Mouse (Mus musculus) forebrain, postnatal 0 days (tissue): ENCODE results near the gene Abi3bp. TPM values are rescaled to one million over a fixed set of nuclear protein-coding genes. Genes with fewer than 3 reads are reported as not detected.

Experiments used
- ATAC-seq: fragments of 200-750 bp; cut with Nextera tagmentation; 2 replicates; pipeline ENCODE4 v1.8.0; 2017; ENCODE audit warnings: mild to moderate bottlenecking, moderate library complexity
- DNase-seq: peaks from one replicate; pipeline ENCODE4 v3.0.0-alpha.2; 2015
- H3K27ac ChIP-seq: fragments of 300-500 bp; sonication (generic); 2 replicates; pipeline ENCODE4 v1.5.1; 2014; ENCODE audit warnings: low read depth, mild to moderate bottlenecking, antibody characterized with exemption, low read length, moderate library complexity, mixed read lengths
- H3K27me3 ChIP-seq: fragments of 300-500 bp; sonication (generic); 2 replicates; pipeline ENCODE4 v1.6.1; 2014; ENCODE audit warnings: mild to moderate bottlenecking, low read length, mixed read lengths; ENCODE audit not compliant: insufficient read depth
- H3K36me3 ChIP-seq: fragments of 300-500 bp; sonication (generic); 2 replicates; pipeline ENCODE4 v1.6.1; 2014; ENCODE audit warnings: mild to moderate bottlenecking, moderate library complexity; ENCODE audit not compliant: insufficient read depth
- H3K4me1 ChIP-seq: fragments of 300-500 bp; sonication (generic); 2 replicates; pipeline ENCODE4 v1.6.1; 2014; ENCODE audit warnings: antibody characterized with exemption; ENCODE audit not compliant: insufficient read depth
- H3K4me2 ChIP-seq: fragments of 300-500 bp; sonication (generic); 2 replicates; pipeline ENCODE4 v1.6.1; 2014; ENCODE audit warnings: low read depth, mild to moderate bottlenecking, moderate library complexity
- H3K4me3 ChIP-seq: fragments of 300-500 bp; sonication (generic); 2 replicates; pipeline ENCODE4 v1.5.1; 2014; ENCODE audit warnings: low read depth, low read length, mixed read lengths
- H3K9ac ChIP-seq: fragments of 300-500 bp; sonication (generic); 2 replicates; pipeline ENCODE4 v1.6.1; 2014; ENCODE audit warnings: mild to moderate bottlenecking
- H3K9me3 ChIP-seq: fragments of 300-500 bp; sonication (generic); 2 replicates; pipeline ENCODE4 v1.6.1; 2016; ENCODE audit warnings: low read length
- CTCF ChIP-seq: sonication (generic); IDR thresholded peaks from 2 replicates; pipeline ENCODE4 v1.5.1; 2016; ENCODE audit warnings: antibody characterized with exemption, control low read depth, low read depth
- WGBS: fragments of 180-500 bp; shearing (Covaris S2); extraction: QIAGEN DNeasy Blood & Tissue Kit; methylation state at CpG from one replicate; pipeline ENCODE4 v1.1.7; 2014; 5-methylcytosine and 5-hydroxymethylcytosine counted together
- polyA plus RNA-seq: library from polyadenylated mRNA; unstranded; fragments of >200 nt; fragmentation: Nextera tagmentation; extraction: Ambion mirVana; gene quantifications from 2 replicates; pipeline ENCODE4 v1.2.1, GENCODE M21; 2015
- total RNA-seq: library from RNA; depleted of rRNA; stranded (reverse); fragments of >200 nt; gene quantifications from 2 replicates; pipeline ENCODE4 v1.2.3, GENCODE M21; 2014

Gene Abi3bp
- total and polyA plus RNA-seq, 2 experiments from 2014 or later: 0.64 to 1.2 TPM

DNA sequence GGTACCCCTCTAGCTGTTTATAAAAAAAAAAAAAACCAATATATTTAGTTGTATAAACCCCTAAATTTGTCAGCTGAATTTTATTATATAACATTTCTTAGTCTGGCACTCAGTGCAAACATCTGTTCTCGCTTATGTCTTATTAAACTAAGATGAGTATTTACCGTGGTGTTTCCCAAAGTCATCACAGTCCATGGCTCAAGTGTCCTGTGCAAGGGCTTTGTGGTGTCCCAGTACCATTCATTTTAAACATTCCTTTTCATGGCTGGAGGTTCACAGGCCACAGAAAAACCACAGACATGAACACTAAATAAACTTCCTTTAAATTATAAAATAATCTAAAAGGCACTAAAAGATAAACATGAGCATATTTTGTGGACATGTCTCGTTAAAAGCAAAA lies 13.2 kb downstream of the Abi3bp start:
- Histone ChIP-seq H3K27ac (no peak overlapping the region), H3K4me3 (no peak overlapping the region), H3K36me3 (no peaks in the 10 kb centered on the region), H3K9me3 (no peaks in the 10 kb centered on the region), H3K27me3 (no peaks in the 10 kb centered on the region), H3K9ac (no peak overlapping the region), H3K4me1 (no peaks in the 10 kb centered on the region; the same call in 1 of the 2 replicates), H3K4me2 (no peak overlapping the region)
- TF ChIP-seq CTCF: no peak
- 80% methylated on average over 3 of the region's 3 CpGs for WGBS
- no peak for ATAC-seq
- DNase-seq: no peak

DNA sequence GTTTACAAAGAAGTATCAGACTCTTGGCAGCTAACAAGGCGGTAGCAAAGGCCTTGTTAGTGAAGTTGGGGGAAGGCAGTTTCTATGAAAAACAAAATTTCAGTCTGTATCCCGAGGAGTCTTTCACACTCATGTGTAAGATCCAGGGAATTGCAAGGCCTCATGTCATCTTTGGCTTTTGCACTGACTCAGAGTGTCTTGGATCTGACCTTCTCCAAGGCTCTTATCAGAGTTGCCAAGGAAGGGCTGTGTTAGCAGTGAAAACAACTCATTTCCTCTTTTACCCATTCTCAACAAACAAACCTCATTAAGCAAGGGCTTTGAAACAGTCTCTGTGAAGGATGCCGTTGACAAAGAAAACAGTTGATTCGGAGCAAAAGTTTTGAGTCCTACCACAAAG lies 17.6 kb downstream of the Abi3bp start:
- H3K4me3 ChIP-seq: no peak overlapping the region
- H3K27me3 ChIP-seq: no peaks in the 10 kb centered on the region
- no peaks in the 10 kb centered on the region for H3K9me3 ChIP-seq
- 66% methylated on average over 4 of the region's 4 CpGs for WGBS
- ATAC-seq (no peak), DNase-seq (no peak)
- H3K4me1 ChIP-seq: no peaks in the 10 kb centered on the region
- no peak for TF ChIP-seq CTCF
- no peaks in the 10 kb centered on the region for H3K36me3 ChIP-seq
- no peak overlapping the region for H3K4me2 ChIP-seq
- H3K9ac ChIP-seq: no peak overlapping the region
- H3K27ac ChIP-seq: no peak overlapping the region

DNA sequence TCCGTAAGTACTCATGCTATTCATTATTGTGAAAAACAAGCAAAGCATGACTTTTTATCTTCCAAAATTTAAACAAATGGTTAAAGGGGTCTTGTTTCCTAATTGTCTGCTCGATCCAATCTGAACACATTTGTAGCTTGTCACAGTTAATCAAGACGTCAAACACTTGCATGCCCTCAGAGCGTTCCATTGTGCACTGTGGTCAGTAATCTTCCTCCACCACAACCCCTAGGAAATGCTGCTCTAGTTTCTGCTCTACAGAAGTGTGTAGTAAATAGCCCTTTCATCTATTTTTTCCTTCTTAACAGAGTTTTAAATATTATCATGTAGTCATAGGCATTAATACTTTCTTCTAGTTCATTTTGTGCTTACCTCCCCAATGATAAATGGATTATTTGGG lies 19.1 kb downstream of the Abi3bp start:
- H3K36me3 ChIP-seq: no peaks in the 10 kb centered on the region
- H3K4me3 ChIP-seq: no peak overlapping the region
- no peak for TF ChIP-seq CTCF
- DNase-seq: no peak
- no peak overlapping the region for H3K9ac ChIP-seq
- 72% methylated on average over 4 of the region's 4 CpGs for WGBS
- no peaks in the 10 kb centered on the region for H3K9me3 ChIP-seq
- H3K4me2 ChIP-seq: no peak overlapping the region
- H3K27me3 ChIP-seq: no peaks in the 10 kb centered on the region
- no peak overlapping the region for H3K27ac ChIP-seq
- no peaks in the 10 kb centered on the region for H3K4me1 ChIP-seq
- no peak for ATAC-seq

DNA sequence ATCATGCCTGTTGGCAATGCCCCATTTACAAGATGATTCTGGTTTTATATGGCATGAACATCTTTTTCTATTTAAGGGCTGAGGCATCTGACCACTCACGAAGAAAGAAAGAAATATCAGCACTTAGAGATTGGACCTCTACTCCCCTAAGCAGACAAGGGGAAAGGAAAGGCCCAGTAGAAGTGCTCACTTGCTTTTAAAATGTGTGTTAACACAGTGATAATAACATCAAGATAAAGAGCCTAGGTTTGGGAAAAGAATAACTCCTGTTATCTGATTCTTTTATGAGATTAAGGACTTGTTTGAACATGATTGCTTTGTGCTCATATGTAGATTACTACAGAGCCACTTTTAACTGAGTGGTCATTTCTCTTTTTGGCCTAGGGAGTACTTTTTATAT lies 21.0 kb downstream of the Abi3bp start:
- H3K36me3 ChIP-seq: no peaks in the 10 kb centered on the region
- no peak overlapping the region for H3K4me2 ChIP-seq
- 81% methylated on average over 1 of the region's 1 CpGs for WGBS
- no peak overlapping the region for H3K9ac ChIP-seq
- TF ChIP-seq CTCF: no peak
- H3K4me1 ChIP-seq: no peaks in the 10 kb centered on the region
- no peak overlapping the region for H3K4me3 ChIP-seq
- H3K27me3 ChIP-seq: no peaks in the 10 kb centered on the region
- H3K27ac ChIP-seq: no peak overlapping the region
- DNase-seq: no peak
- H3K9me3 ChIP-seq: no peaks in the 10 kb centered on the region
- ATAC-seq: no peak

DNA sequence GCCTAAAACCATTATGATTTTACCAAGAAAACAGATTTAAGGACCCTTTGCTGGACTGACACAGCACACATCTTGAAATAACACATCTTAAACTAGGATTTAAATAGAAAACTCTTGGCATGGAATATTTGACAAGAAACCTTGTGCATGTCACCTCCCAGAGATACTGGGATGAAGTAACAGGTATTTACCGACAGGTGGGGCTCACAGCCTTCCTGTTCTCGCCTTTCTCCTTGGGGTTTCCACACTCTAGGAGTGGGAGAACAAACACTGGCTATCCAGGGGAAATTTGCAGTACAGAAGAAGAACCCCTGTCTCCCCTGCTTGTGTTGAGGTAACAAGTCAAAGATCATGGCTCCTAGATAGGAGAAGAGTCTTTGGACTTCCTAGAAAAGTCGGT lies 22.8 kb downstream of the Abi3bp start:
- no peak overlapping the region for H3K9ac ChIP-seq
- no peak overlapping the region for H3K27ac ChIP-seq
- WGBS: 44% methylated on average over 3 of the region's 3 CpGs
- no peaks in the 10 kb centered on the region for H3K27me3 ChIP-seq
- no peak overlapping the region for H3K4me2 ChIP-seq
- no peak overlapping the region for H3K4me3 ChIP-seq
- ATAC-seq (no peak), DNase-seq (no peak)
- no peaks in the 10 kb centered on the region for H3K36me3 ChIP-seq
- no peak for TF ChIP-seq CTCF
- no peaks in the 10 kb centered on the region for H3K4me1 ChIP-seq
- no peaks in the 10 kb centered on the region for H3K9me3 ChIP-seq

DNA sequence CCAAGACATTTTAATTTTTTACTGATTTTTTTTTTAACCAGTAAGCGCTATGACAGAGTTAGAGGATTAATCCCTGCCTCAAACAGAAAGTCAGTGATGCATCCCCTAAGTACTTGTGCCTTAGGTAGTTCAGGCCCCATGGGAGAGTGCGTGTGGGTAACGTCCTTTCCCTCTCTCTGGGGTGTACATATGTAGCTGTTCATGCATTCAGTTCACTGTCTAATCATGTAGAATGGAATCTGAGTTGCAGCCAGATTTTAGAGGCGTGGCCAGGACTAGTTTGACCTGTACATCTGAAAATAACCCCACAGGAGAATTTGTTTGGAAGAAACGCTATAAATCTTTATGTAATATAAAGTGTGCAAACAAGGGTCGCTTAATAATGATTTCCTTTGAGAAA lies 23.4 kb downstream of the Abi3bp start:
- TF ChIP-seq CTCF: no peak
- H3K36me3 ChIP-seq: no peaks in the 10 kb centered on the region
- DNase-seq: no peak
- H3K4me2 ChIP-seq: no peak overlapping the region
- 76% methylated on average over 6 of the region's 6 CpGs for WGBS
- H3K9me3 ChIP-seq: no peaks in the 10 kb centered on the region
- no peaks in the 10 kb centered on the region for H3K4me1 ChIP-seq
- no peak overlapping the region for H3K27ac ChIP-seq
- no peak for ATAC-seq
- no peak overlapping the region for H3K4me3 ChIP-seq
- no peak overlapping the region for H3K9ac ChIP-seq
- H3K27me3 ChIP-seq: no peaks in the 10 kb centered on the region

DNA sequence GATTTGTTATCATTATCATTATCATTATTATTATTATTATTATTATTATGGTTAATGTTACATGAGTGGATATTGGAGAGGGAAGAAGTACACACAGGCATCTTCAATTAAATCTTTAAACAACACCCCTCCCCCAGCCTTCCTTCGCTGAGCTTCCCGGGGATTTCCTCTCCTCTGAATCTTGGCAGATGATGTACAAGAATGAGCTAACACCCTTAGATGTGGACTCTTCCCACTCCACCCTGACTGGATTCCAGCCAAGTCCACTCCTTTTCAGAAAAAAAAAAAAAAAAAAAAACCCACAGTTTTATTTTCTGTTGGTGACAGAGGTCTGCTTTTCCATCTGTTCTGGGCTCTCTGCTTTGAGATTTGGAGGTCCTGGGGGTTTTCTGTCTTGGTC lies 23.8 kb downstream of the Abi3bp start:
- Histone ChIP-seq H3K4me1 (no peaks in the 10 kb centered on the region), H3K9me3 (no peaks in the 10 kb centered on the region), H3K4me3 (no peak overlapping the region), H3K36me3 (no peaks in the 10 kb centered on the region), H3K27ac (no peak overlapping the region), H3K9ac (no peak overlapping the region), H3K4me2 (no peak overlapping the region), H3K27me3 (no peaks in the 10 kb centered on the region)
- no peak for DNase-seq
- no peak for TF ChIP-seq CTCF
- WGBS: 34% methylated on average over 2 of the region's 2 CpGs
- no peak for ATAC-seq

DNA sequence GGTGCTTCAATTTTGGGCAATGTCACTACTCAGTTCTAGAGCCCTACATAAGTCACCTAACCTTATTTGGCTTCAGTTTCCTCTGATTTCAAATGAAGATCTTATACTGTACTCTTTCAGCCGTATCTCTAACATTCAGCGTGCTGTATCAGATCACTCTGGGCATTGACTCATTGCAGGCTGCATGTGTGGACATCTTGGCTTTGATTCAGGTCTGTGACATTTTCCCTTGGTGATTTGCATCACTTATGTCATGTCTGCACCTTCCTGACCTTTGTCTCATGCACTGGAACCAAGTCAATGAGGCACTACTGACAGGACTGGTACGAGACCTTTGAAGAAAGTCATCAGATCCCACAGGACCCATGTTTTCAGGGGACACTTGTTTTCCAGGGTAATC lies 24.5 kb downstream of the Abi3bp start:
- Histone ChIP-seq H3K9me3 (no peaks in the 10 kb centered on the region), H3K4me3 (no peak overlapping the region), H3K4me2 (no peak overlapping the region), H3K9ac (no peak overlapping the region), H3K4me1 (no peaks in the 10 kb centered on the region), H3K27ac (no peak overlapping the region), H3K27me3 (no peaks in the 10 kb centered on the region), H3K36me3 (no peaks in the 10 kb centered on the region)
- DNase-seq (no peak), ATAC-seq (no peak)
- 93% methylated on average over 3 of the region's 3 CpGs for WGBS
- no peak for TF ChIP-seq CTCF
